Mouse (Mus musculus) hindbrain, embryonic 14.5 days (tissue): ENCODE measurements around the gene Atg7. TPM values are rescaled to one million over a fixed set of nuclear protein-coding genes. Genes with fewer than 3 reads are reported as not detected.

Source experiments
- ATAC-seq: fragments of 200-750 bp; cut with Nextera tagmentation; 2 replicates; pipeline ENCODE4 v1.8.0; 2017; ENCODE audit warnings: moderate number of reproducible peaks, mild to moderate bottlenecking, moderate TSS enrichment, moderate library complexity; ENCODE audit not compliant: low FRiP score
- DNase-seq: peaks from one replicate; pipeline ENCODE4 v3.0.0-alpha.2; 2015; ENCODE audit warnings: low spot score
- H3K27ac ChIP-seq: fragments of 300-500 bp; sonication (generic); 2 replicates; pipeline ENCODE4 v1.5.1; 2014; ENCODE audit warnings: mild to moderate bottlenecking, moderate library complexity
- H3K27me3 ChIP-seq: fragments of 300-500 bp; sonication (generic); 2 replicates; pipeline ENCODE4 v1.6.1; 2014; ENCODE audit warnings: mild to moderate bottlenecking, low read length, mixed read lengths; ENCODE audit not compliant: control insufficient read depth, insufficient read depth
- H3K36me3 ChIP-seq: fragments of 300-500 bp; sonication (generic); replicated peaks from 2 replicates; pipeline ENCODE4 v1.6.1; 2014; ENCODE audit not compliant: control insufficient read depth, insufficient read depth
- H3K4me1 ChIP-seq: fragments of 300-500 bp; sonication (generic); replicated peaks from 2 replicates; pipeline ENCODE4 v1.6.1; 2014; ENCODE audit warnings: antibody characterized with exemption, low read length, mixed read lengths; ENCODE audit not compliant: control insufficient read depth, insufficient read depth
- H3K4me2 ChIP-seq: fragments of 300-500 bp; sonication (generic); replicated peaks from 2 replicates; pipeline ENCODE4 v1.6.1; 2014; ENCODE audit warnings: mild to moderate bottlenecking, moderate library complexity
- H3K4me3 ChIP-seq: fragments of 300-500 bp; sonication (generic); replicated peaks from 2 replicates; pipeline ENCODE4 v1.5.1; 2014; ENCODE audit warnings: mild to moderate bottlenecking, low read length
- H3K9ac ChIP-seq: fragments of 300-500 bp; sonication (generic); 2 replicates; pipeline ENCODE4 v1.6.1; 2014
- H3K9me3 ChIP-seq: fragments of 300-500 bp; sonication (generic); 2 replicates; pipeline ENCODE4 v1.6.1; 2016; ENCODE audit warnings: low read length; ENCODE audit not compliant: control insufficient read depth
- WGBS: fragments of 180-500 bp; shearing (Covaris S2); extraction: QIAGEN DNeasy Blood & Tissue Kit; methylation state at CpG from one replicate; pipeline ENCODE4 v1.1.7; 2014; 5-methylcytosine and 5-hydroxymethylcytosine counted together
- polyA plus RNA-seq: library from polyadenylated mRNA; unstranded; fragments of >200 nt; fragmentation: Nextera tagmentation; extraction: Ambion mirVana; gene quantifications from 2 replicates; pipeline ENCODE4 v1.2.1, GENCODE M21; 2014

Gene Atg7
- polyA plus RNA-seq, 1 experiment from 2014 or later: 18.9 TPM

GRCm38 (mm10) chr6:114842863-114843262 lies 200.0 kb downstream of the Atg7 start:
- H3K9me3 ChIP-seq: 0 out of 2 replicates have a peak, but pooled peaks cover 3% of the 10 kb centered on the region
- WGBS: 96% methylated on average over 2 of the region's 2 CpGs
- no peak for DNase-seq
- H3K9ac ChIP-seq: no peak overlapping the region
- no peak for ATAC-seq
- H3K4me2 ChIP-seq: no peak overlapping the region
- no peaks in the 10 kb centered on the region for H3K27me3 ChIP-seq
- no peak overlapping the region for H3K27ac ChIP-seq
- peaks cover 23% of the 10 kb centered on the region for H3K4me1 ChIP-seq
- H3K36me3 ChIP-seq: no peaks in the 10 kb centered on the region
- H3K4me3 ChIP-seq: no peak overlapping the region

GRCm38 (mm10) chr6:114846153-114846772 lies 203.4 kb downstream of the Atg7 start:
- H3K27ac ChIP-seq: peak overlapping the region; percentile 61
- DNase-seq: peak; percentile 31

GRCm38 (mm10) chr6:114847582-114848174 lies 204.8 kb downstream of the Atg7 start:
- H3K4me3 ChIP-seq: no peak overlapping the region
- no peaks in the 10 kb centered on the region for H3K27me3 ChIP-seq
- H3K36me3 ChIP-seq: no peaks in the 10 kb centered on the region
- H3K4me1 ChIP-seq: peaks cover 19% of the 10 kb centered on the region
- H3K9me3 ChIP-seq: 0 out of 2 replicates have a peak, but pooled peaks cover 3% of the 10 kb centered on the region
- 80% methylated on average over 12 of the region's 12 CpGs for whole genome bisulfite sequencing
- DNase-seq (no peak), ATAC-seq (no peak)
- no peak overlapping the region for H3K4me2 ChIP-seq
- H3K27ac ChIP-seq: no peak overlapping the region
- H3K9ac ChIP-seq: no peak overlapping the region

More at GRCm38 (mm10) chr6:114846153-114846772, 203.4 kb downstream of the Atg7 start:
- H3K4me1 ChIP-seq: peaks cover 13% of the 10 kb centered on the region
- H3K4me2 ChIP-seq: no peak overlapping the region
- WGBS: 13% methylated on average over 4 of the region's 4 CpGs
- H3K9ac ChIP-seq: no peak overlapping the region
- no peaks in the 10 kb centered on the region for H3K36me3 ChIP-seq
- H3K4me3 ChIP-seq: no peak overlapping the region
- H3K27me3 ChIP-seq: no peaks in the 10 kb centered on the region
- H3K9me3 ChIP-seq: 0 out of 2 replicates have a peak, but pooled peaks cover 3% of the 10 kb centered on the region
- ATAC-seq: peak; percentile 41; the same call in 1 of the 2 replicates

- Histone ChIP-seq H3K9ac (no peak overlapping the region), H3K27ac (no peak overlapping the region), H3K4me1 (peaks cover 22% of the 10 kb centered on the region), H3K27me3 (no peaks in the 10 kb centered on the region), H3K4me3 (no peak overlapping the region), H3K36me3 (no peaks in the 10 kb centered on the region), H3K9me3 (no peaks in the 10 kb centered on the region), H3K4me2 (no peak overlapping the region)
- WGBS: 71% methylated on average over 7 of the region's 7 CpGs
- ATAC-seq (no peak), DNase-seq (no peak)
Observed at GRCm38 (mm10) chr6:114848761-114849160, 205.9 kb downstream of the Atg7 start.

GRCm38 (mm10) chr6:114849787-114850186 lies 206.9 kb downstream of the Atg7 start:
- Histone ChIP-seq H3K27ac (no peak overlapping the region), H3K9ac (no peak overlapping the region), H3K4me1 (peaks cover 26% of the 10 kb centered on the region), H3K36me3 (no peaks in the 10 kb centered on the region), H3K27me3 (no peaks in the 10 kb centered on the region), H3K4me2 (no peak overlapping the region), H3K4me3 (no peak overlapping the region), H3K9me3 (no peaks in the 10 kb centered on the region)
- no peak for DNase-seq
- no peak for ATAC-seq
- 89% methylated on average over 8 of the region's 8 CpGs for WGBS

GRCm38 (mm10) chr6:114851688-114852087 lies 208.8 kb downstream of the Atg7 start:
- H3K9ac ChIP-seq: no peak overlapping the region

GRCm38 (mm10) chr6:114852739-114853138 lies 209.8 kb downstream of the Atg7 start:
- 22% methylated on average over 3 of the region's 3 CpGs for WGBS
- H3K4me3 ChIP-seq: no peak overlapping the region
- no peak overlapping the region for H3K4me2 ChIP-seq
- H3K27me3 ChIP-seq: no peaks in the 10 kb centered on the region
- DNase-seq: peak; percentile 51
- peaks cover 25% of the 10 kb centered on the region for H3K4me1 ChIP-seq
- peak overlapping the region; percentile 48 for H3K27ac ChIP-seq
- no peaks in the 10 kb centered on the region for H3K36me3 ChIP-seq
- peak; percentile 19; the same call in 1 of the 2 replicates for ATAC-seq
- peak overlapping the region; percentile 12; the same call in 1 of the 2 replicates for H3K9ac ChIP-seq
- H3K9me3 ChIP-seq: no peaks in the 10 kb centered on the region

More at GRCm38 (mm10) chr6:114851688-114852087, 208.8 kb downstream of the Atg7 start:
- peaks cover 25% of the 10 kb centered on the region; the same call in 1 of the 2 replicates for H3K4me1 ChIP-seq
- 26% methylated on average over 7 of the region's 7 CpGs for WGBS
- H3K9me3 ChIP-seq: no peaks in the 10 kb centered on the region
- DNase-seq (no peak), ATAC-seq (no peak)
- H3K27me3 ChIP-seq: no peaks in the 10 kb centered on the region
- peak overlapping the region; percentile 48; the same call in 1 of the 2 replicates for H3K27ac ChIP-seq
- H3K4me3 ChIP-seq: no peak overlapping the region
- H3K4me2 ChIP-seq: no peak overlapping the region
- no peaks in the 10 kb centered on the region for H3K36me3 ChIP-seq

GRCm38 (mm10) chr6:114854368-114854767 lies 211.5 kb downstream of the Atg7 start:
- Histone ChIP-seq H3K27me3 (no peaks in the 10 kb centered on the region), H3K36me3 (peaks cover 2% of the 10 kb centered on the region; the same call in 1 of the 2 replicates), H3K9ac (no peak overlapping the region), H3K4me2 (no peak overlapping the region), H3K4me1 (peaks cover 25% of the 10 kb centered on the region), H3K4me3 (no peak overlapping the region), H3K9me3 (no peaks in the 10 kb centered on the region), H3K27ac (no peak overlapping the region; the same call in 1 of the 2 replicates)
- DNase-seq (no peak), ATAC-seq (no peak)
- 42% methylated on average over 2 of the region's 2 CpGs for WGBS

- H3K4me1 ChIP-seq: peaks cover 25% of the 10 kb centered on the region
- no peaks in the 10 kb centered on the region for H3K27me3 ChIP-seq
- peaks cover 5% of the 10 kb centered on the region; the same call in 1 of the 2 replicates for H3K36me3 ChIP-seq
- DNase-seq: no peak
- H3K4me3 ChIP-seq: no peak overlapping the region
- no peak overlapping the region for H3K9ac ChIP-seq
- WGBS: 71% methylated on average over 3 of the region's 3 CpGs
- ATAC-seq: no peak
- H3K9me3 ChIP-seq: no peaks in the 10 kb centered on the region
- no peak overlapping the region for H3K27ac ChIP-seq
- no peak overlapping the region for H3K4me2 ChIP-seq
Observed at GRCm38 (mm10) chr6:114855644-114856043, 212.7 kb downstream of the Atg7 start.
